Mouse (Mus musculus) neural tube, embryonic 10.5 days (tissue): ENCODE data around the gene Kcnj11.

Source experiments
- DNase-seq: peaks from one replicate; pipeline ENCODE4 v3.0.0-alpha.2; 2017; ENCODE audit warnings: low spot score; ENCODE audit errors: extremely low spot score

Gene Kcnj11

GRCm38 (mm10) chr7:46100563-46100962 lies at the start of gene Kcnj11:
Gene Kcnj11, minus strand, starts transcription at chr7:46100764.
- peak; percentile 94 for DNase-seq

GRCm38 (mm10) chr7:46147417-46147816 lies 46.9 kb upstream of the Kcnj11 start:
- no peak for DNase-seq

- DNase-seq: no peak
Measured at GRCm38 (mm10) chr7:46146675-46147308, 46.2 kb upstream of the Kcnj11 start.

- DNase-seq: no peak
Measured at GRCm38 (mm10) chr7:46144061-46144460, 43.5 kb upstream of the Kcnj11 start.

GRCm38 (mm10) chr7:46138329-46138930 lies 37.9 kb upstream of the Kcnj11 start:
- peak; percentile 20 for DNase-seq

GRCm38 (mm10) chr7:46133858-46134257 lies 33.3 kb upstream of the Kcnj11 start:
- no peak for DNase-seq

- no peak for DNase-seq
Measured at GRCm38 (mm10) chr7:46132229-46132628, 31.7 kb upstream of the Kcnj11 start.

GRCm38 (mm10) chr7:46131806-46132205 lies 31.2 kb upstream of the Kcnj11 start:
- DNase-seq: no peak

- DNase-seq: no peak
Measured at GRCm38 (mm10) chr7:46131266-46131665, 30.7 kb upstream of the Kcnj11 start.

- no peak for DNase-seq
Measured at GRCm38 (mm10) chr7:46130723-46131122, 30.2 kb upstream of the Kcnj11 start.

GRCm38 (mm10) chr7:46129463-46130179 lies 29.1 kb upstream of the Kcnj11 start:
- DNase-seq: no peak

GRCm38 (mm10) chr7:46128196-46128595 lies 27.6 kb upstream of the Kcnj11 start:
- no peak for DNase-seq

GRCm38 (mm10) chr7:46125340-46125739 lies 24.8 kb upstream of the Kcnj11 start:
- DNase-seq: no peak

GRCm38 (mm10) chr7:46124460-46124859 lies 23.9 kb upstream of the Kcnj11 start:
- DNase-seq: no peak

- peak; percentile 20 for DNase-seq
Measured at GRCm38 (mm10) chr7:46122964-46123363, 22.4 kb upstream of the Kcnj11 start.

GRCm38 (mm10) chr7:46117035-46117434 lies 16.5 kb upstream of the Kcnj11 start:
- no peak for DNase-seq

- DNase-seq: no peak
Measured at GRCm38 (mm10) chr7:46116118-46116581, 15.6 kb upstream of the Kcnj11 start.

- DNase-seq: no peak
Measured at GRCm38 (mm10) chr7:46113435-46113834, 12.9 kb upstream of the Kcnj11 start.

GRCm38 (mm10) chr7:46111938-46112337 lies 11.4 kb upstream of the Kcnj11 start:
- DNase-seq: no peak

GRCm38 (mm10) chr7:46111212-46111817 lies 10.8 kb upstream of the Kcnj11 start:
- DNase-seq: no peak

- no peak for DNase-seq
Measured at GRCm38 (mm10) chr7:46110079-46110478, 9.5 kb upstream of the Kcnj11 start.

GRCm38 (mm10) chr7:46105484-46105883 lies 4.9 kb upstream of the Kcnj11 start:
- DNase-seq: no peak
